Mouse (Mus musculus) embryonic stem cell, embryonic (primary cell): Measurements from ENCODE around the gene Prr18.

Experiments
- CTCF ChIA-PET, 4 experiments: fragments of 300-600 bp in 2 of 4; fragments of 350-600 bp in 2 of 4; sonication (Branson Sonifier 250); formaldehyde crosslinking; loops; one replicate each; lab custom pipeline; 2022; ENCODE audit warnings: inconsistent platforms in 2 of 4; lab: Charles Lee
- POLR2A ChIA-PET, 4 experiments: fragments of 300-600 bp in 2 of 4; fragments of 350-600 bp in 2 of 4; sonication (Branson Sonifier 250); formaldehyde crosslinking; loops; one replicate each; lab custom pipeline; 2022; ENCODE audit warnings: antibody characterized with exemption in 4 of 4, inconsistent platforms in 1 of 4; lab: Charles Lee

Prr18 gene

DNA sequence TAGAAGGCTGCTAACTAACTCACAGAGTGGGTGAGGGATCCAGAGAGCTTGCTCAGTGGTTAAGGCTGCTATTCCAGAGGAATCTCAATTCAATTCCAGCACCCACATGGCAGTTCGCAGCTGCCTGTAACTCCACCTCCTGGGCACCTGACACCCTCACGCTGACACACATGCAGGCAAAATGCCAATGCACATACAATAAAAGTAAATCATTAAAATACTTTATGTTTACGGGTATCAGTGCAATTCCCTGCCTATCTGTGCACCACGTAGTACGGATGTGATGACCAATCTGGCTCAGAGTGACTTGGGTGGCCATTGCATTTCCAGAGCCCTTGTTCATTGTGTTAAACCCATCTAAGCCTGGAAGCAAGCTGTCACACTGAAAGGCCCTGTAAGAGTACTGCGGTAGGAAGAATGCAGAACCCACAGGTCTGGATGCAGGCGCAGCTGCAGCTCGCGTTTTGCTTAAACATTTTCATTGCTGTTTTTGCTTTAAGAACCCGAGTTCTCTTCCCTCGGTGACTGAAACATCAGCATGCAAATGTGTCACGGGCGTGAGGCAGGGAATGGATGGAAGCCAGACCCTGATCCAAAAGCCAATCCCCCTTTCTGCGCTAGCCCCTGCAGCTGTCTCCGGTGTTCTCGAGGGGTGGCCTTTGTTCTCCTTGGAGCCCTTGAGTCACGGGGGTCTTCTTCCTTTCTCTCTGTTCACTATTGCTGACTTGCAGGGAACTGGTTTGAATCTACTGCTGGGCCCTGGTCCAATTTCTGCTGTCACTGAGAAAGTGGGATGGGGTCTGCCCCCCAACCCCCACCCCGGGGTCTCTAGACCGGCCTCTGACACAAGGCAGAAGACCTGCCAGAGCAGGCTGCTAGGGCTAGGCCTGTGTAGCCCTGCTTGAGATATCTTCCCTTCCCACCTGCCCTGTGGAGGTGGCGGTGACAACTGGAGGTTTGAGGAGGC, 30.5 kb downstream of the Prr18 start:
- ChIA-PET CTCF (interaction anchor here in 2 of 4 experiments (0.6 to 0.9 kb wide), 4 partner anchors 24 to 507 kb away, joined by 3 to 4 read pairs (median 4); no protein-coding TSS in a partner anchor), POLR2A (interaction anchor here (0.6 to 1.1 kb wide), 7 partner anchors 9 to 1212 kb away, joined by 3 to 14 read pairs (median 4); no protein-coding TSS in a partner anchor)

DNA sequence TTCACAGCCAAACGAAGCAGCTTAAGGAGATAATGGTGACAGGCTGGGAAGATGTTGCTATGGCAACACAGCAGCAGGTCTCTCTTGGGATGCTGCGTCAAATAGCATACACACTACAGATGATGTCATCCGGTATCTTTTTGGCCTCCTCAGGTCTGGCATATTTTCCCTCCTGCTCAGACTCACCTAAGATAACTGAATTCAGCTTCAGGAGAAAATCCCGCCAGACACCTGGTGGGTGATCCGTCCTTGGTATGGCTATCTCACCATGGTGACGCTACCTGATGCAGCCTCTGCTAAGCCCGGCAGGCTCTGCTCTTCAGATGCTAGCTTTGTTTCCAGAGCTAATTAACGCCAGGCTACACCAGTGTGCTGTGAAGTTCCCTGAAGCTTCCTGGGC, 31.3 kb downstream of the Prr18 start:
- CTCF ChIA-PET = interaction anchor here in 1 of 4 experiments (0.7 kb wide), 1 partner anchor 506 kb away, joined by 4 read pairs; no protein-coding TSS in a partner anchor
- POLR2A ChIA-PET = interaction anchor here in 3 of 4 experiments (0.7 to 1.1 kb wide), 4 partner anchors 10 to 104 kb away, joined by 3 to 14 read pairs (median 4); no protein-coding TSS in a partner anchor

GRCm38 (mm10) chr17:8369171-8369570, 31.9 kb downstream of the Prr18 start:
- POLR2A ChIA-PET = interaction anchor here in 1 of 4 experiments (1.1 kb wide), 1 partner anchor 26 kb away, joined by 3 read pairs; no protein-coding TSS in a partner anchor
- CTCF ChIA-PET = interaction anchor here in 1 of 4 experiments (0.6 kb wide), 1 partner anchor 112 kb away, joined by 5 read pairs; no protein-coding TSS in a partner anchor

DNA sequence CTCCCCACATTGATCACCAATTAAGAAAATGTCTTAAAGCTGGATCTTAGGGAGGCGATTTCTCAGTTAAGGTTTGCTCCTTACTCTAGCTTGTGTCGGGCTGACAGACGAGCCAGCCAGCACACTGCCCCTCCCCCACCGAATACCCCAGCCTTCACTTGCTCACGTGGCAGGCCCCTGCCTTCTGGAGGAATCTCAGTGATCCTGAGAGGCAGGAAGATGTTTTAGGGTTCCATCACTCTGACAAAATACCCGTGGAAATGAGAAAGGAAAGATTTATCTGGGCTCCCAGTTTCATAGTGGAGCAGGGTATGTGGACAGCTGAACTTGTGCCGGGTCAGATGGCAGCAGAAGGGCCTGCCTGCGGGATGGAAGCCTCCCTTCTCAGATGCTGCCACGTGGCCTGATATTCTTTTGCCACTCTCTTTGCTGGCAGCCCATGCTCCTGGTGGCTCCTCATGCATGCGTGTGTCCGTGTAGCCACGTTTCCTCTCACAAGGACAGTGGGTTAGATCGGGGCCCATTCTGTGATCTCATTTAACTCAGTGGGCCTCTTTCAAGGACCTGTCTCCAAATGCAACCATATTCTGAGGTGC, 33.5 kb downstream of the Prr18 start:
- ChIA-PET POLR2A (interaction anchor here in 1 of 4 experiments (1.5 kb wide), 1 partner anchor 11 kb away, joined by 3 read pairs; no protein-coding TSS in a partner anchor), CTCF (interaction anchor here in 3 of 4 experiments (0.7 to 2.4 kb wide), 6 partner anchors 38 to 106 kb away, joined by 3 to 29 read pairs (median 8); no protein-coding TSS in a partner anchor)

- ChIA-PET POLR2A (interaction anchor here in 3 of 4 experiments (0.6 to 1.7 kb wide), 9 partner anchors 10 to 1202 kb away, joined by 3 to 5 read pairs (median 3); partner anchors contain the start of gene Rps6ka2 (in 1 of the 3)), CTCF (interaction anchor here (0.7 to 2.4 kb wide), 22 partner anchors 14 to 219 kb away, joined by 3 to 29 read pairs (median 4); partner anchors contain the start of genes Mpc1 (in 1 of the 4), Sft2d1 (in 1 of the 4) and T2 (in 1 of the 4))
These were observed 34.6 kb downstream of the Prr18 start for GRCm38 (mm10) chr17:8371834-8372233.

- CTCF ChIA-PET = interaction anchor here (0.6 to 2.4 kb wide), 43 partner anchors 14 to 218 kb away, joined by 3 to 29 read pairs (median 4); partner anchors contain the start of genes Mpc1 (in 1 of the 4), Sft2d1 (in 1 of the 4) and T2 (in 1 of the 4)
- POLR2A ChIA-PET = interaction anchor here in 3 of 4 experiments (0.6 to 1.7 kb wide), 10 partner anchors 9 to 1202 kb away, joined by 3 to 6 read pairs (median 3); partner anchors contain the start of gene Rps6ka2 (in 1 of the 3)
These were observed 35.2 kb downstream of the Prr18 start for GRCm38 (mm10) chr17:8372286-8373046.

- ChIA-PET CTCF (no interaction called here), POLR2A (no interaction called here)
These were observed 40.0 kb downstream of the Prr18 start for GRCm38 (mm10) chr17:8377298-8377697.

DNA sequence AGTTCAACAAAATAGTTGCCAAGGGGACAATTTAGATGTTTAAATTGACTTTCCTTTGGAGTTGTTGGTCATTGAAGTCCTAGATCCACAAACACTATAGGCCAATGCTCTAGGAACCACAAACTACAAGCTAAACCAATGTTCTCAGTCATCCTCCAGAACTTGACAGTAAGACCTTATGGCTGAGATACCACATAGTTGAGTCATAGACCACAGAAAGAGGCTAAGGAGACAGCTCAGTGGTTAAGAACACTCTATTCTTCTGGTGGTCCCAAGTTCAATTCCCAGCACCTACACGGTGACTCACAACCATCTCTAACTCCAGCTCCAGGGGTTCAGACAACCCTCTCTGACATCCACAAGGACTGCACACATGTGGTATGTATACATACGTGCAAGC, 48.2 kb downstream of the Prr18 start:
- CTCF ChIA-PET = interaction anchor here in 2 of 4 experiments (0.6 to 1.6 kb wide), 4 partner anchors 12 to 42 kb away, joined by 3 to 6 read pairs (median 4); no protein-coding TSS in a partner anchor
- POLR2A ChIA-PET = interaction anchor here in 1 of 4 experiments (0.6 kb wide), 2 partner anchors 10 to 131 kb away, joined by 3 to 4 read pairs; no protein-coding TSS in a partner anchor

DNA sequence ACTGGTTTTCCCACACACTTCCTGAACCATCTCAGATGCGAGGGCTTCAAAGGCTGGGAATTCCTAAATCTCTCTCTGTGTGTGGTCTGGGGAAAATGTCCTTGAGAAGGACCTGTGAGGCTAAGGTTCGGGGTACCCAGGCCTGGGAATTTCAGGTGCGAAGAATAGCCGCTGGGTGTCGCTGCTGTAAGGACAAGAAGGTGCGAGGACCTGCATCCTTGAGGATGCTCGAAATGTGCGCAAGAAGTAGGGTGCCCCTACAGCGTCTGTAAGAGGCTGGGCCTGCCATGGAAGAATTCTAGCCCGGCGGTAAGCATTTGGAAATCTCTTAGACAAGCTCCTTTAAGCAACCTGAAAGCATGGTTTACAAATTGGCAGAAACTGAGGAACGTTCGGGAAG, 51.2 kb downstream of the Prr18 start:
- ChIA-PET POLR2A (interaction anchor here in 1 of 4 experiments (1.4 kb wide), 1 partner anchor 16 kb away, joined by 4 read pairs; no protein-coding TSS in a partner anchor), CTCF (interaction anchor here in 2 of 4 experiments (1.6 to 4.2 kb wide), 4 partner anchors 34 to 41 kb away, joined by 4 to 47 read pairs (median 8); no protein-coding TSS in a partner anchor)

GRCm38 (mm10) chr17:8388990-8389789, 51.9 kb downstream of the Prr18 start:
- CTCF ChIA-PET = interaction anchor here (0.6 to 4.2 kb wide), 17 partner anchors 9 to 125 kb away, joined by 3 to 47 read pairs (median 5); no protein-coding TSS in a partner anchor
- POLR2A ChIA-PET = interaction anchor here in 2 of 4 experiments (1.2 to 1.8 kb wide), 7 partner anchors 10 to 41 kb away, joined by 3 to 4 read pairs (median 4); no protein-coding TSS in a partner anchor

GRCm38 (mm10) chr17:8389790-8390095, 52.5 kb downstream of the Prr18 start:
- ChIA-PET POLR2A (interaction anchor here in 2 of 4 experiments (1.1 to 1.8 kb wide), 7 partner anchors 11 to 40 kb away, joined by 3 to 4 read pairs (median 4); no protein-coding TSS in a partner anchor), CTCF (interaction anchor here in 3 of 4 experiments (0.6 to 4.2 kb wide), 16 partner anchors 9 to 126 kb away, joined by 3 to 47 read pairs (median 6); no protein-coding TSS in a partner anchor)

DNA sequence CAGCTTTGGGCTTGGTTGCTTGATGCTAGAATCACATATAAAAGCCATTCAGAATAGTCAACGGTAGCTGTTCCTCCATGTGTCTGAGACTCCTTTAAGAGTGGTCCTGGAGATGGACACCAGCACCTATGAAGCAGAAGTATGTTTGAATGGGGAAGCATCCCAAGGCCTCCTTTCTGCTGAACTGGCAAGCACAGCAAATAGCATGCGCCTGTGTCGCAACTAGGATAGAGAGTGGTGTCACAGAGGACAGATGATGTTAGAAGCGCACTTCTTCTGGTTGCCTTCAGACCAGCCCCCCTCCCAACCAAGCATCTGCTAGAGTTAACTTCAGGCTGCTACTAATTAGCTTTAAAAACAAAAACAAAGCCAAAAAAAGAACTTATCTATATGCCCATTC, 53.2 kb downstream of the Prr18 start:
- CTCF ChIA-PET = interaction anchor here in 3 of 4 experiments (0.7 to 4.2 kb wide), 12 partner anchors 9 to 79 kb away, joined by 3 to 47 read pairs (median 5); no protein-coding TSS in a partner anchor
- POLR2A ChIA-PET = interaction anchor here in 2 of 4 experiments (1.1 to 2.1 kb wide), 10 partner anchors 11 to 39 kb away, joined by 3 to 5 read pairs (median 4); no protein-coding TSS in a partner anchor
